Mouse (Mus musculus) heart, adult 2 months (tissue): ENCODE results near the gene Fgfr2. TPM values are rescaled to one million over a fixed set of nuclear protein-coding genes. Genes with fewer than 3 reads are reported as not detected.

Source experiments
- DNase-seq, 2 experiments: peaks; one replicate each; pipeline ENCODE4 v3.0.0; 2021
- H3K27ac ChIP-seq: fragments of 200-600 bp; 2 replicates; pipeline ENCODE4 v1.8.1; 2022
- H3K27me3 ChIP-seq: fragments of 200-500 bp; 2 replicates; pipeline ENCODE4 v1.6.1; 2012; ENCODE audit warnings: mild to moderate bottlenecking, low read length, inconsistent platforms, mixed read lengths; ENCODE audit not compliant: control insufficient read depth, insufficient read depth
- H3K36me3 ChIP-seq: fragments of 200-500 bp; 2 replicates; pipeline ENCODE4 v1.6.1; 2012; ENCODE audit warnings: low read length, inconsistent platforms; ENCODE audit not compliant: control insufficient read depth, insufficient read depth
- H3K4me1 ChIP-seq: fragments of 200-500 bp; 2 replicates; pipeline ENCODE4 v1.6.1; 2011; ENCODE audit warnings: low read length; ENCODE audit not compliant: control insufficient read depth, insufficient read depth
- H3K4me3 ChIP-seq: fragments of 200-600 bp; 2 replicates; pipeline ENCODE4 v1.8.1; 2022
- H3K79me2 ChIP-seq: fragments of 200-500 bp; replicated peaks from 2 replicates; pipeline ENCODE4 v1.6.1; 2012; ENCODE audit warnings: mild to moderate bottlenecking, inconsistent platforms, low read length, moderate library complexity, mixed read lengths; ENCODE audit not compliant: control insufficient read depth, insufficient read depth
- H3K9ac ChIP-seq: fragments of 200-500 bp; 2 replicates; pipeline ENCODE4 v1.6.1; 2012; ENCODE audit warnings: low read depth, mild to moderate bottlenecking, control low read depth, inconsistent platforms, low read length, mixed read lengths
- CTCF ChIP-seq: fragments of 200-600 bp; IDR thresholded peaks from 2 replicates; pipeline ENCODE4 v1.8.1; 2022; ENCODE audit warnings: antibody characterized with exemption, mild to moderate bottlenecking, moderate library complexity
- EP300 ChIP-seq: fragments of 200-500 bp; IDR thresholded peaks from 2 replicates; pipeline ENCODE4 v1.6.1; 2011; ENCODE audit warnings: low read depth, low read length, control low read depth; ENCODE audit not compliant: insufficient read depth
- POLR2A ChIP-seq: fragments of 200-500 bp; IDR thresholded peaks from 2 replicates; pipeline ENCODE4 v1.6.1; 2011; ENCODE audit warnings: mild to moderate bottlenecking, low read depth, low read length, control low read depth; ENCODE audit not compliant: insufficient read depth
- WGBS: fragments of 180-500 bp; shearing (Covaris S2); methylation state at CpG from one replicate; pipeline ENCODE4 v1.1.7; 2018; 5-methylcytosine and 5-hydroxymethylcytosine counted together
- intact Hi-C: fragments of 180-260 bp; cut with DNase I; formaldehyde crosslinking; loops from one replicate; pipeline ENCODE4 v1.15.1; 2025
- polyA plus RNA-seq: library from polyadenylated mRNA; depleted of rRNA; stranded (reverse); fragments of >200 nt; gene quantifications from 2 replicates; pipeline ENCODE4 v1.2.3, GENCODE M21; 2012
- total RNA-seq, 2 experiments: library from RNA; stranded (reverse); gene quantifications; 2 replicates each; pipeline ENCODE4 v1.2.3; 2021

Gene Fgfr2
- total and polyA plus RNA-seq, 3 experiments, result 1.1 to 2.0 (median 1.3) TPM

GRCm38 (mm10) chr7:130716989-130717388, 2406.2 kb downstream of the Fgfr2 start:
- intact Hi-C loops, result loop anchor here (5.0 kb wide), 1 partner anchor 40 kb away; no protein-coding TSS in a partner anchor
- no peaks in the 10 kb centered on the region for H3K27me3 ChIP-seq
- peaks cover 9% of the 10 kb centered on the region for H3K4me1 ChIP-seq
- H3K4me3 ChIP-seq, result no peak overlapping the region
- H3K36me3 ChIP-seq, result no peaks in the 10 kb centered on the region; the same call in 1 of the 2 replicates
- H3K79me2 ChIP-seq, result no peaks in the 10 kb centered on the region; the same call in none of the 2 replicates
- H3K9ac ChIP-seq, result no peak overlapping the region
- TF ChIP-seq POLR2A (no peak), CTCF (no peak), EP300 (no peak)
- DNase-seq, result no peak
- 96% methylated on average over 6 of the region's 6 CpGs for WGBS
- H3K27ac ChIP-seq, result no peak overlapping the region

GRCm38 (mm10) chr7:130716341-130716740, 2406.8 kb downstream of the Fgfr2 start:
- 86% methylated on average over 4 of the region's 4 CpGs for WGBS
- intact Hi-C loops, result loop anchor here (5.0 kb wide), 1 partner anchor 39 kb away; no protein-coding TSS in a partner anchor

GRCm38 (mm10) chr7:130715467-130715866, 2407.7 kb downstream of the Fgfr2 start:
- Histone ChIP-seq H3K27me3 (no peaks in the 10 kb centered on the region), H3K4me1 (peaks cover 2% of the 10 kb centered on the region; the same call in 1 of the 2 replicates), H3K79me2 (no peaks in the 10 kb centered on the region; the same call in none of the 2 replicates), H3K27ac (no peak overlapping the region), H3K9ac (no peak overlapping the region), H3K4me3 (no peak overlapping the region), H3K36me3 (no peaks in the 10 kb centered on the region; the same call in 1 of the 2 replicates)
- WGBS, result 93% methylated on average over 3 of the region's 3 CpGs
- no peak for DNase-seq
- intact Hi-C loops, result loop anchor here (5.0 kb wide), 1 partner anchor 38 kb away; no protein-coding TSS in a partner anchor
- no peak for TF ChIP-seq EP300
- TF ChIP-seq CTCF, result no peak
- TF ChIP-seq POLR2A, result no peak

More at GRCm38 (mm10) chr7:130716341-130716740, 2406.8 kb downstream of the Fgfr2 start:
- Histone ChIP-seq H3K9ac (no peak overlapping the region), H3K79me2 (no peaks in the 10 kb centered on the region; the same call in none of the 2 replicates), H3K27ac (no peak overlapping the region), H3K4me1 (peaks cover 6% of the 10 kb centered on the region), H3K27me3 (no peaks in the 10 kb centered on the region), H3K4me3 (no peak overlapping the region), H3K36me3 (no peaks in the 10 kb centered on the region; the same call in 1 of the 2 replicates)
- no peak for TF ChIP-seq POLR2A
- TF ChIP-seq CTCF, result no peak
- TF ChIP-seq EP300, result no peak
- no peak for DNase-seq

GRCm38 (mm10) chr7:130713319-130713718, 2409.8 kb downstream of the Fgfr2 start:
- H3K79me2 ChIP-seq, result no peaks in the 10 kb centered on the region; the same call in none of the 2 replicates
- H3K9ac ChIP-seq, result no peak overlapping the region
- no peak overlapping the region for H3K4me3 ChIP-seq
- intact Hi-C loops, result no loop called here
- no peak overlapping the region for H3K27ac ChIP-seq
- H3K4me1 ChIP-seq, result peaks cover 6% of the 10 kb centered on the region
- no peak for DNase-seq
- TF ChIP-seq CTCF, result no peak
- no peak for TF ChIP-seq POLR2A
- TF ChIP-seq EP300, result no peak
- WGBS, result 53% methylated on average over 6 of the region's 6 CpGs
- H3K36me3 ChIP-seq, result no peaks in the 10 kb centered on the region
- H3K27me3 ChIP-seq, result no peaks in the 10 kb centered on the region

- no peaks in the 10 kb centered on the region; the same call in none of the 2 replicates for H3K79me2 ChIP-seq
- H3K27me3 ChIP-seq, result no peaks in the 10 kb centered on the region
- no peak for DNase-seq
- TF ChIP-seq EP300 (no peak), POLR2A (no peak), CTCF (no peak)
- peaks cover 6% of the 10 kb centered on the region for H3K4me1 ChIP-seq
- 89% methylated on average over 7 of the region's 7 CpGs for WGBS
- intact Hi-C loops, result no loop called here
- H3K4me3 ChIP-seq, result no peak overlapping the region
- no peak overlapping the region for H3K9ac ChIP-seq
- H3K36me3 ChIP-seq, result no peaks in the 10 kb centered on the region
- H3K27ac ChIP-seq, result no peak overlapping the region
Measured at GRCm38 (mm10) chr7:130711851-130712250, 2411.3 kb downstream of the Fgfr2 start.

GRCm38 (mm10) chr7:130709372-130710274, 2413.5 kb downstream of the Fgfr2 start:
- H3K27ac ChIP-seq, result no peak overlapping the region
- H3K4me3 ChIP-seq, result no peak overlapping the region
- peaks cover 6% of the 10 kb centered on the region for H3K4me1 ChIP-seq
- TF ChIP-seq EP300, result no peak
- TF ChIP-seq CTCF, result no peak
- H3K36me3 ChIP-seq, result no peaks in the 10 kb centered on the region
- H3K27me3 ChIP-seq, result no peaks in the 10 kb centered on the region
- DNase-seq, result no peak
- peaks cover 1% of the 10 kb centered on the region for H3K79me2 ChIP-seq
- H3K9ac ChIP-seq, result no peak overlapping the region
- intact Hi-C loops, result no loop called here
- WGBS, result 56% methylated on average over 9 of the region's 9 CpGs
